Mouse (Mus musculus): ENCODE results near the gene Ano9.

Ano9 gene

DNA sequence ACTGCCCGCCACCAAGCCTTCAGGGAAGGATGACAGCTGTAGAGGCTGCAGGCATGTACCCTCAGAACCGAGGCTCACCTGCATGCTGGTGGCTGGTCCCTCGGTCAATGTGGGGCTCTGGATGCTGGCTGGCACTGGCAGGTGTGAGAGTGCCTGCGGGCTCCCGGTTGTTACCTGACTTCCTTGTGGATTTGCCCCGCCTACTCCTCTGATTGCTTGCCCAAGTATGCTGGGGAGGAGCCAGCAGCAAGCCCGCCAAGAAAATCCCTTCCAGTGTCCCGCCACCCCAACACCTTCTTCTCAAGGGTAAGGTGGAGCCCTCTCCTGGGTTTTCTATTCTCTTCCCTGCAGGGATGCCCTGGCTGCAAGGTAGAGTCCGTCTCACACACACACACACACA is at the start of gene Ano9:
Gene Ano9, minus strand, starts transcription at position 171 of the 400 bp plus-strand sequence.
- DNase-seq (ENCODE audit: low read depth) = no peak

DNA sequence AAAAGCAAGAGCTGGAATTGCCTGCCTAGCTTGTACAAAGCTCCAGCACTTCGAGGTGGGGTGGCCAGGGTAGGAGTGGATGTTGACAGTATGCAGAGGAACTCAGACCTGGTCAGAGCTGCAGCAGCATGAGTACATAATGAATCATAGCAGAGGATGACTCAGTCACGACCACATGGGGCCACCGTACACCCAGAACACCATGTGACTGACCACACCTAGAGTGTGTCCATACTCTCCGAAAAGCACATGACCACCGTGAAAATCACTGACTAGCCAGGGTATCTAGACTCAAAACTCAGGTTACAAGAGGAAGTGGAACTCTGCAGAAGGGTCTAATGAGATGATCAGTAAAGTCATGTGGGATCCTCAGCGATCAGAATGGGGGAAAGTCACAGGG is 47.2 kb upstream of the Ano9 start:
- peak; percentile 29 for DNase-seq (ENCODE audit: low read depth)

DNA sequence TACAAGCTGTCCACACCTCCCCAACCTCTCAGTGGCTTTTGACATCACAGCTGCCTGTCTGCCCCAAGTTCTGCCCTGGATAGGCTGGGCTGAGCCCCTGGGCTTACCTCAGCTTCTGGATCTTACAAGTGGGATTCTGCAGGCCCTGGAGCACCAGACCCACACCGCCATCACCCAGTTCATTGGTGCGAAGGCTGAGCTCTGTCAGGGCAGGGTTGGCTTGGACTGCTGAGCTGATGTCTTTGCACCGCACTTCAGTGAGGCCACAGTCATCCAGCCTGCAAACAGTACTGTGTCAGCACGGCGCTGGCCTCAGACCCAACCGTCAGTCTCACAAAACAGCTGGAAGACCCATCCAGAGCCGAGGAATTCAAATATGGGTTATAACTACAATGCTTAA is 46.8 kb upstream of the Ano9 start:
- DNase-seq (ENCODE audit: low read depth) = no peak

DNA sequence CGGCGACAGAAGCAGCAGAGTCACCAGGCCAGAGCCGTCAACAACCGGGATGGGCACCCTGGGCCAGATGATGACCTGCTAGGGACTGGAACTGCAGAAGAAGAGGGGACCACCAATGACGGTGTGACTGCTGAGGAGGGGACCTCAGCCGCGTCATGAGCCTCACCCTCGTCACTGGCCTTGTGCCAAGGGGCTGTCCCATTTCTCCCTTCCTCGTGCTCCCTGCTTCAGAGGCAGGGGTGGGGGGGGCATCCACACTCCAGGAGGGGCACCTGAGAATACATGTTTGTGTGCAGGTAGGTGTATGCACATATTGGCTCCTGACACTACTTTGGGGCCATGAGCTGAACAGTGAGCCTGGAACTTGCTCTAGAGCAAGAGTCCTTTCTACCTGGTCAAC is 37.8 kb upstream of the Ano9 start:
- DNase-seq (ENCODE audit: low read depth) = no peak

DNA sequence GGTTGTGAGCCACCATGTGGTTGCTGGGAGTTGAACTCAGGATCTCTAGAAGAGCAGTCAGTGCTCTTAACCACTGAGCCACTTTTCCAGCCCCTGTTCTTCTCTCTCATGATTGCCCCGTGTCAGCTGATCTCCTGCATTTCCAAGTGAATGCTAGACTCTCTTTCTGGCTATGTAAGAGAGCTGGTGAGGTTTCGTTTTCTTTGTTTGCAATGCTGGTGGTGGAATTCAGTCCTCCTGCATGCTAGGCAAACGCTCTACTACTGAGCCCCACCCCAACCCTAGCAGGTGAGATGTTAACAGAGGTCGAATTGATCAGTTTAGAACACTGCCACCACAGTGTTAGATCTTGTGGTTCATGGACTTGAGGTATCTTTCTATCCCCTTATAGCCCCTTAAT is 31.0 kb upstream of the Ano9 start:
- no peak for DNase-seq (ENCODE audit: low read depth)

DNA sequence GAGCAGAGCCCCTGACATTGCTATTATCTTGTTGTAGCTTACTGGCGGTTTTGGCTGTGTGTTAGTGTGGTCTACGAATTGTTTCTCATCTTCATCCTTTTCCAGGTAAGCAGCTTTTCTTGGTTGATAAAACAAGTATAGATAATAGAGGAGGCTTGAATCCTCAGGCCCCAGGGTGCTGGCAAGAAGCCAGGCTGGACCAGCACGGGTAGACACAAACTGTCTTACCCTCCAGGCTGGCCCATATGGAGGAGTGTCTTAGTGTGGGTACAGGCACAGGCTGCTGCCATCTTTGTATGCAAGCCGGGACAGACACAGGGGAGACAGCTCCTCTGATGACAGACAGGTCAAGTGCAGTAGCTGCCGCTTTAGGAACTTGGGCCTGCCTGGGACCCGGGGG is 29.4 kb upstream of the Ano9 start:
- DNase-seq (ENCODE audit: low read depth) = no peak

DNA sequence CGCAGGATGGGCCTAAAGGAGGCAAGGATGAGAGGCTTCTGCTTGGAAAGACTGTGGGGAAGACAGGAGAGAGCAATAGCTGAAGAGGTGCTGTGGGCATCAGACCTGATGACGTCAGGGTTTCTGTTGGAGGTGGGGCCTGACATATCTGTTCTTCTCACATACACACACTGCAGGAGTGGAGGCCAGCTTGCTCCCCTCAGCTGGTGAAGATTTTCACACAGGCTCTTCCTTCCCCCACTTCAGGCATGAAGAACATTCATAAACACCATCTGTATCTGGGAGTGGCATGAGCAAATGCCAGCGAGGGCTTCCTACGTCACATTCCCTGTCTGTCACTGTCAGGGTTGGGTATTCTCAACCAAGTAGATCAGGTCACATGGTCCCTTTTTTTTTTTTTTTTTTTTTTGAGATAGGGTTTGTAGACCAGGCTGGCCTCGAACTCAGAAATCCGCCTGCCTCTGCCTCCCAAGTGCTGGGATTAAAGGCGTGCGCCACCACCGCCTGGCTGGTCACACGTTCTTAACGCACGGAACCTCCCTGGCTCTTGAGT is 28.5 kb upstream of the Ano9 start:
- DNase-seq (ENCODE audit: low read depth) = no peak

DNA sequence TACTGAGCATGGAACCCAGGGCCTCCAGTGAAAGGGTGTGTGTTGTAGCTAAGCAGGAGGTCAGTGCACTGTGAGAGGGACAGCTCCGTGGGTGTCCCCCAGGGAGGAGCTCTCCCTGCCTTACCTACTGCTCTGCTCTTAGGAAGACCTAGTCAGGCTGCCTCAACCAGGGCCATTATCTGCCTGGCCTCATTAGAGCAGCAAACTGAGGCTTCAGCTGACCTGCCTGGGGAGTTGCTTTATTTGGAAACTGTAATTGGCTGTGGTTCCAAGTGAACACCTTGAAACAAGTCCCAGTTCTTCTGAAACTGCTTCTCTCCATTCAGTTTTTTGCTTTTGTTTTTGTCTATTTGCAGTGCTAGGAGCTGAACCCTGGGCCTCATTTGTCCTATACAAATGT is 27.8 kb upstream of the Ano9 start:
- no peak for DNase-seq (ENCODE audit: low read depth)

DNA sequence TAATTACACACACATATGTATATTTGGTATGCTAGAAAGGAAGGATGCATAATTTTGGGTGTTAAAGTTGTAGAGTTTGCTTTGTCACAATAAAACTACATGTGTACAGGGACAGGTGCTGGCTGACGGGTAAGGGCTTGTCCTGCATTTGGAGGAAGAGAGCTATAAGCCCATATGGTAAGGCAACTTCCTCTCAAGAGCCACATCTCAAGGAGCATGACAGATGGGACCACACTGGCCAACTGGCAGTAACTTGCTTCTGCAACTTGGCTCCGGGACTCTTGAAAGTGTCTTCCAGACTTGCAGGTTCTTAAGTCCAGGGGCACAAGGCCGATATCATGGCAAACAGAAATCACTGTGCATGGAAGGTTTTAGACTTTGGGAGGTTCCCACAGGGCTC is 27.0 kb upstream of the Ano9 start:
- no peak for DNase-seq (ENCODE audit: low read depth)

DNA sequence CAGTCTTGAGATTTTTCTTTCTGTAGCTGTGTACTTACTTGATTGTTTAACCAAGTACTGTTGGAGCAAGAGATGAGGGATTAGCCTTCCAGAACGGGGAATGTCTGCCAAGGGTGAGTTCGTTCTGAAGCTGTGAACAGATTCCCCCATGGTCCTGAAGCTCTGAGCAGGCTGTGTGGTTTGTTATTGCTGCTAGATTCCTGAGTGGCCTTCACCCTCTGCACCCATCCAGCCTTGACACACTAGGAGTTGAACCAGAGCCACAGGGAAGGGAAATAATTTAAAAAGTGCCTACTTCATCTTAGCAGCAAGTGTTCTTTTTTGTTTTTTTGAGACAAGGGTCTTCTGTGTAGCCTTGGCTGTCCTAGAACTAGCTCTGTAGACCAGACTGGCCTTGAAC is 26.3 kb upstream of the Ano9 start:
- no peak for DNase-seq (ENCODE audit: low read depth)

DNA sequence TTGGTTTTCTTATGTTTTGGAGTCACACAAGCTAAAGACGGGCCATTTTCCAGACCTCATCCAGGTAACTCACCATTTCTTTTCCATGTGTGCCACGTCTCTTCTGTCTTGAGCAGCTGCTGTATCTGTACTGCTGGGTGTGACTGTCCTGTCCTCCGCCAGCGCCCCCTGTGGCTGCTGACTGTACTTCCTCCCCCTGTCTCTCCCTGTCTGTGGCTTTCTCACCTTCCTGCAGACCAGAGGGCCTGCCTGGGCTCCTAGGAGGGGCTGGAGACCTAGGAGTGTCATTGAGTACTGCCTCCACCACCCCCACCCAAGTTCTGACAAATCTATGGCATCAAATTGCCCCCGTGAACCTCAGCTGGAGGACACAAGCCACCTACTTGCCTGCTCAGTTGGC is 25.5 kb upstream of the Ano9 start:
- DNase-seq (ENCODE audit: low read depth) = peak; percentile 51

DNA sequence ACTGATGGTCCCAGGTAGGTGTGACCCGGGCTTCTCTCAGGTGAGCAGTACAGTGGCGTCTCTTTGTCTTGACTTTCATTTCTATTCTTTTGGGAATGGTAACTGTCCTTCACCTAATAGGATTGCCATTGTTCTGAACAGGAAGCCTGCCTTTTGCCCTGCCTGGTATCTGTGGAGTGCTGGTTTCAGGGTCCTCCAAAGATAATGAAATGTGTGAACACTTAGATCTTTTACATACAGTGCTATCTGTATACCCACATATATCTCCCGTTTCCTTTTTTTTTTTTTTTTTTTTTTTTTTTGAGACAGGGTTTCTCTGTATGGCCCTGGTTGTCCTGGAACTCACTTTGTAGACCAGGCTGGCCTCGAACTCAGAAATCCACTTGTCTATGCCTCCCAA is 23.7 kb upstream of the Ano9 start:
- DNase-seq (ENCODE audit: low read depth) = no peak

DNA sequence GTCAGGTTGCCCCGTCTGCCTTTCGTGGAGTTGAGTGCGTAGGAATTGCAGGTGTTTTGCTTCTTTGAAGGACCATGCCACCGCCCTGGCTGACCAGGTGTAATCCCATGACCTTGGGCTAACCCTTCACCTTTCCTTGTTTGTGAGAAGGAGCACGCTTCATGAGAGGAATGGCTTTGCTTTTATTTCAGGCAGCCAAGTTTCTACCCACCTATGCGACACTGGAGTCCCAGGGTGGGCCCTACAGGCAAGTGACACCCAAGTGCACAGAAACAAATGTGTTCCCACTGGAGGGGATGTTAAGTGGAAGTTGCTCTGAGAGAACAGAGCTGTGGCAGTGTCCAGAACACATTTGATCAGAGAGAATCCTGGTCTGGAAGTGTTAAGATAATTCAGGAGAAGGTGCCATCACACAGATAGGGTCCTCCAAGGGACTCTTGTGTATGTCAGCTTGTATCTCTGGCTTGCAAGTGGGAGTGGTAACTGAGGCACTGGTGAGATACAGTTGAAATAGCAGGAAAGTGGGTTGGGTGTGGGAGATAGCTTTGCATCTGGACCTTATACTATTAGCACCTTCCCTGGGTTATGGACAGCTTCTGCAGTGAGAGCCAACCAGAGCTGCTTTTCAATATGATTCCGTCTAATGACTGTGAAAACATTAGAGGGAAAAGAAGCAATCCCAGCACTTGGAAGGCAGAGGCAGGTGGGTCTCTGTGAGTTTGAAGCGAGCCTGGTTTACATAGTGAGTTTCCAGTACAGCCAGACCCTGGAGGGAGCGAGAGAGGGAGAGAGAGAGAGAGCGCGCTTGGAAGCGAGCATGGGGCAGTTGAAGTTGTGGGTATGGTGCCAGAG is 14.5 kb upstream of the Ano9 start:
- peak; percentile 40 for DNase-seq (ENCODE audit: low read depth)

DNA sequence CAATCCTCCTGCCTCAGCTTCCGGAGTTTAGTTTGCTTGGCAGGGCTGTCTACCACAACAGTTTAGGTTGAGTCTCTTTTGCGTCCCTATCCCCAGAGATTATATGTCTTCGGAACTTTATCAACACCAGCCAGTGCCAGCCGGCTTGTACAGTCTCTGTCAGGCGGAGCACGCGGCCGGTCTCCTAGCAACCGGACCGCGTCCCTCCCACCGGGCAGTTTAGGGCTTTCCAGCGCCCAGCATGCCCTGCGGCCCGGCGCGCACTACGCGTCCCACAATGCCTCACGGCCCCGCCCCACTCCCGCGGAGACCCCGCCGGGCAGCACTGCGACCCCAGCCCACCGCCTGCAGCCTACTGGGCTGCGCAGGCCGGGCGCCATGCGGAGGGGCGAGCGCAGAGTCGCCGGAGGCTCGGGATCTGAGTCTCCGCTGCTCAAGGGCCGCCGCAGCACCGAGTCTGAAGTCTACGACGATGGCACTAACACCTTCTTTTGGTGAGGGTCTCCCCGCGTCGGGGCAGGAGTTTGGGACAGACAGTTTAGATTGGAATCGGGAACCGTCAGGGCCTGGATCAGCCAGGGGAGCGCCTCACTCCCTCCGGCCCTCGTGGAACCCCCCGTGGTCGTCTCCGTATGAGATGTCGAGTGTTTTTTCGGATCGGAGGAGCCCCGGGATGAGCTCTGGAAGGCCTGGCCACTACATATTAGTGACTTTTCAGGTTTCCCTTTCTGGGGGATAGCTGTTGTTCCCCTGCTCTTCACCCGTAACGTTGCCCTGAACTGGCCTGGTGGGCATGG is 13.6 kb upstream of the Ano9 start:
- peak; percentile 80 for DNase-seq (ENCODE audit: low read depth)

DNA sequence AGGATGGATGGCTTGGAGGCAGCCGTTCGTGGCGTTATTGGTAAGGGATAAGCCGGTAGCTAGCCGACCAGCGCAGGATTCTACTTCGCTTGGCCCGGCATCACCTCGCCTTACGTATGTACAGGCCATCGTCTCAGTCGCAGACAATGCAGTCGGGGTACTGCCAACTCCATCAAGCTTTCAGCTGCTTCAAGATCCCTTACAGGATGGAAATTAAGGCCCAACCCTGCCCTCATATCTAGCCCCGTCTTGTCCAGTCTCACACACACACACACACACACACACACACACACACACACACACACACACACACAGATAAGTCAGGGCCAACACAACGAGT is 5.9 kb upstream of the Ano9 start:
- no peak for DNase-seq (ENCODE audit: low read depth)

DNA sequence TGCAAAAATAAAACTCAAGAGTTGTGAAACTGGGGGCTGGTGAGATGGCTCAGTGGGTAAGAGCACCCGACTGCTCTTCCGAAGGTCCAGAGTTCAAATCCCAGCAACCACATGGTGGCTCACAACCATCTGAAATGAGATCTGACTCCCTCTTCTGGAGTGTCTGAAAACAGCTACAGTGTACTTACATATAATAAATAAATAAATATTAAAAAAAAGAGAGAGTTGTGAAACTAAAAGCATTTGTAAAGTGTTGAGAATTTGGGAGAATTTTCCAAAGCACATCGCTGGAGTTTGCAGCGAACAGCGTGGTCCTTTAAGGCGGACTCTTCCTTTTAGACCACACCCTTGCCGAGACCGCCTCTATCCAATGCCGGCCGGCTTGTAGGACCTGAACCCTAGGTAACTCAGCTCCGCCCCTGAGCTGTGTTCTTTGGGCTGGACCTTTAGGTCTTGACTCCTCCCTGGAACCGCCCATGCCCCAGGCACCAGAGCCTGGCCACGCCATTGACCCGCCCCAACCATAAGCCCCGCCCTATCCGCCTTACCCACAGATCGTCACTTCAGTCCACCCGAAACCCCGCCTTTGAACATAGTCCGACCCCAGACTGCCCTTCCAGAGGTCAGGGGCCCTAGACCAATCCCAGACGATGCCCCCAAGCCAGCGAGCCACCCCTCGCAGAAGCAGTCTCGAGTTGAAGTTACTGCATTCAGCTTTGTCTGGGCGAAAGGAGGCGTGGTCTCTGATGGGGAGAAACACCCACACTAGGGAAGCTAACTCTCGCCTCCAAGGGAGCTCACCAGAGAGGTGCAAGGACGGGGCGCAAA is 5.3 kb upstream of the Ano9 start:
- peak; percentile 98 for DNase-seq (ENCODE audit: low read depth)

DNA sequence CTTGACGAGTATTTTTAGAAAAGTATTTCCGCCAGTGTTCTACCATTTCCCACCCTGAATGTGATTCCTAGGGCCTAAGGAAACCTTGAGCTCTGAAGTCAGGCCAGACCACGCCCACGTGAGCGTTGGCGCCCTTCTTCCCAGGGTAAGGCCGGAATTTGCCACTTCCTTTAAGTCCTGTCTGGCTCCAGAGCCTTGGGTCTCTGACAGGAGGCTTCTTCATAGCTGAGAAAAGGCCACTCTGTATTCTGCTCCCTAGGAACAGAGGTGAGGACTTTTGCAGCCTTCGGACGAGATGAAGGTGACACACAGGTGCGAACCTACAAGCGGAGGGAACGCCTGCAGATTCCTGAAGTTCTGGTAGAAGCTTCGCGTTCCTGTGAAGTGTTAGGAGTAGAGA is 4.6 kb upstream of the Ano9 start, which contains the start of gene Ptdss2:
Gene Ptdss2, plus strand, starts transcription at position 138 of the 400 bp plus-strand sequence.
- no peak for DNase-seq (ENCODE audit: low read depth)

DNA sequence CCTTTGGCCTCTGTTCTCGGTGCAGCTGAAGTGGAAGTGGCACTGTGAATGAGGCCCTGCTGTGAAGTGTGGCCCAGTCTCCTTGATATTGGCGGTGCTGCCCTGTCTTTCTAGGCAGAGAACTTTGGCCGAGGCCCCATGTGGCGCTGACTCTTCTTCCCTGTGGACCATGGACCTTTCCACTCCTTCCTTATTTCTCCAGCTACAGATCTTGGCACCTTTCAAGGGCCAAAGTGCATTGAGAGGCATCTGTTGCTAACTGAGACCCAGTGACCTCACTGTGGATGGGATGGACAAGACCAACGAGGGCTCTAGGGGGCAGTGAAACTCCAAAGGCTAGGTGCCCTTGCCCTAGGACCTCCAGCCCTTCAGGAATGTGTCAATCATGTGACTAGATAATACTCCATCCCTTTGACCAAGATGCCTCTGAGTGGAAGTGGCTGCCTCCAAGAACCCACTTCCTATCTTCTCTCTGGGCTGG is 3.5 kb upstream of the Ano9 start:
- DNase-seq (ENCODE audit: low read depth) = no peak

DNA sequence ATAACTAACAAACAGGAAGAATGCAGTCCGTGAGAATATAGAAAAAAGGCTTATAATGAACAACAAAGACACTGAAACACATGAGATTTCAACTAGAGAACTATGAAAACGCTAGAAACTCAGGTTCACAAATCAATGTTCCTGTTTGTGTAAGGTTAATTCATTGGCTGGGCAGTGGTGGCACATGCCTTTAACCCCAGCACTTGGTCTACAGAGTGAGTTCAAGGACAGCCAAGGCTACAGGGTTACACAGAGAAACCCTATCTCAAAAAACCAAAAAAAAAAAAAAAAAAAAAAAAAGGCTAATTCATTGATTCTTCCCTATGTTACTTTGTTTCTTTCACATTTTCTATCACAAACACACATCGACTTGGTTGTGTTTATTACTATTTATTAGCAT is 3.0 kb upstream of the Ano9 start:
- no peak for DNase-seq (ENCODE audit: low read depth)

DNA sequence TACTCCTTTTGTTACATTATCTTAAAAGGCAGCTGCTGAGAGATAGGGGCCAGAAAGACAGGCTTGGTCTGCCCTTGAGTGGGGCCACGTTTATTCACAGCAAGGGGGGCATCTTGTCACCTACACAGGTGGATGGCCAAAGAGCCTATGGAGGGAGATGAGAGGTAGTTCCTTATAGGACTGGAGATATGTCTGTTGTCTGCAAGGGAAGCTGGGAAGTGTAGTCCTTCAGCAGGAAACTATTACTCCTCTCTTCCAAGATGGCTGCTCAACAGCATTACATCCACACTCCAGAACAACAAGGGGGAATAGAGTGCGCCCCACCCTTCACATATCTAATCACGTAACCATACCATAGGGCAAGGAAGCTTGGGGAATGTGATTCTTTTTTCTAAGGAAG is 1.9 kb upstream of the Ano9 start:
- DNase-seq (ENCODE audit: low read depth) = no peak

DNA sequence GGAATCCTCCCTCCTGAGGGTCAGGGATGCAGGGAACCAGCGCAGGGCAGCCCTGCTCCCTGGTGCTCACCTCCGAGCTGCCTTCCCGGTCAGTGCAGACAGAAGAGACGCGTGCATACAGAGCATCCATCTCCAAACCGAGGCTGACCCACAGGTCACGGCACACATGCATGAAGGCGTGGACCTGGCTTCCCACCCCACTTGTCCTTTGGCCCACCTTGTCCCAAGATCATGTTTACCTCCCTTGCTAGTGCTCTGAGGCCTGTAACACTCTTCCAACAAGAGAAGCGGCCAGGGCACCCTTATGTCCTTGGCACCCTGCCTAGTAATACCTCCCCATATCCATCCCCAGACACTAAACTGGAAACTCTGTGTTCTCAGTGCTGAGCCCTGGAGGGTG is 1.7 kb downstream of the Ano9 start:
- no peak for DNase-seq (ENCODE audit: low read depth)

DNA sequence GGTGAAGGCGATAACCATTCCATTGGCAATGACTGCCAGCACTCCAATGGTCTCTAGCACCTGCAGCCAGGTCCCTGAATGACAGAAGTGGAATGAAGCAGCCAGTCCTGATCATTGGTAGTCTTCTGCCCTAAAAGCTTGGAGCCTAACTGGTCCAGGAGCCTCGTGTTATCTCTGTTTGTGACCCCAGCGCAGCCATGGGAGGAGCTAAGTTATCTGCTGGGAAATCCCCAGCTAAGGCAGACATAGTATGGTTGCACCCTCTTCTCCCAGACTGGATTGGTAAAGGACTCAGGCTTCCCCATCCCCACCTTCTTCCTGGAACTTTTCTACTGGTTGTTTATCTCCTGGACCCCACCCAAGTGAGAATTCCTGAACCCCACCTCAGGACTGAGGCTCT is 14.4 kb downstream of the Ano9 start:
- DNase-seq (ENCODE audit: low read depth) = no peak

All from c-Kit-positive CD71-negative TER-119-negative erythroid progenitor cells, embryonic 14.5 days (primary cell).